Comparison of ENCODE assay signal across 8 mouse cellular contexts in genomic region chr17:25397804-25398519, GRCm38 (mm10). TPM values are rescaled to one million over a fixed set of nuclear protein-coding genes. Genes with fewer than 3 reads are reported as not detected.
DNase-seq lines count a peak whose midpoint lies in the region; ATAC-seq and TF ChIP-seq lines count a peak whose summit lies in the region.

No protein-coding gene starts in this region.

- H3K27ac ChIP-seq in bone marrow, adult 2 months (ENCODE audit: control insufficient read depth, insufficient read depth, low read depth, low read length, poor library complexity) = no peak overlapping the region
- no peak overlapping the region for H3K27ac ChIP-seq in embryonic facial prominence, embryonic 15.5 days (replicated peaks)
- no peak overlapping the region for H3K27ac ChIP-seq in heart, embryonic 12.5 days (ENCODE audit: poor library complexity, severe bottlenecking)
- no peak overlapping the region for H3K27ac ChIP-seq in kidney, embryonic 16.5 days (ENCODE audit: low read length)
- H3K27ac ChIP-seq in neural tube, embryonic 11.5 days (ENCODE audit: low read depth, low read length) = no peak overlapping the region
- H3K27ac ChIP-seq in stomach, embryonic 14.5 days (ENCODE audit: low read length) = no peak overlapping the region

- H3K4me3 ChIP-seq in bone marrow, adult 2 months (replicated peaks; ENCODE audit: control insufficient read depth, low read depth, low read length) = no peak overlapping the region
- H3K4me3 ChIP-seq in embryonic facial prominence, embryonic 15.5 days (replicated peaks) = no peak overlapping the region
- H3K4me3 ChIP-seq in heart, embryonic 12.5 days = no peak overlapping the region
- no peak overlapping the region for H3K4me3 ChIP-seq in kidney, embryonic 16.5 days (ENCODE audit: low read length)
- H3K4me3 ChIP-seq in neural tube, embryonic 11.5 days (ENCODE audit: low read depth, low read length) = no peak overlapping the region
- H3K4me3 ChIP-seq in stomach, embryonic 14.5 days (ENCODE audit: low read depth, low read length) = no peak overlapping the region

- H3K9me3 ChIP-seq in embryonic facial prominence, embryonic 15.5 days (replicated peaks) = no peaks in the 10 kb centered on the region
- no peaks in the 10 kb centered on the region for H3K9me3 ChIP-seq in heart, embryonic 12.5 days (replicated peaks)
- H3K9me3 ChIP-seq in kidney, embryonic 16.5 days (ENCODE audit: low read length) = no peaks in the 10 kb centered on the region
- no peaks in the 10 kb centered on the region for H3K9me3 ChIP-seq in neural tube, embryonic 11.5 days (ENCODE audit: control insufficient read depth, low read length)
- H3K9me3 ChIP-seq in stomach, embryonic 14.5 days (ENCODE audit: control insufficient read depth, low read depth, low read length) = no peaks in the 10 kb centered on the region

- H3K4me1 ChIP-seq in bone marrow, adult 2 months (ENCODE audit: control insufficient read depth, insufficient read depth, low read length) = no peaks in the 10 kb centered on the region
- H3K4me1 ChIP-seq in embryonic facial prominence, embryonic 15.5 days = peaks cover 10% of the 10 kb centered on the region; the same call in 1 of the 2 replicates
- H3K4me1 ChIP-seq in heart, embryonic 12.5 days (replicated peaks) = peaks cover 29% of the 10 kb centered on the region
- H3K4me1 ChIP-seq in kidney, embryonic 16.5 days (ENCODE audit: insufficient read depth, low read length) = peaks cover 13% of the 10 kb centered on the region
- H3K4me1 ChIP-seq in neural tube, embryonic 11.5 days (ENCODE audit: control insufficient read depth, insufficient read depth, low read length) = no peaks in the 10 kb centered on the region; the same call in 1 of the 2 replicates
- H3K4me1 ChIP-seq in stomach, embryonic 14.5 days (ENCODE audit: control insufficient read depth, insufficient read depth, low read length) = no peaks in the 10 kb centered on the region

- H3K27me3 ChIP-seq in embryonic facial prominence, embryonic 15.5 days = no peaks in the 10 kb centered on the region
- H3K27me3 ChIP-seq in heart, embryonic 12.5 days (replicated peaks) = no peaks in the 10 kb centered on the region
- no peaks in the 10 kb centered on the region for H3K27me3 ChIP-seq in kidney, embryonic 16.5 days (ENCODE audit: insufficient read depth, low read length)
- H3K27me3 ChIP-seq in neural tube, embryonic 11.5 days (ENCODE audit: control insufficient read depth, insufficient read depth, low read length) = no peaks in the 10 kb centered on the region
- no peaks in the 10 kb centered on the region for H3K27me3 ChIP-seq in stomach, embryonic 14.5 days (ENCODE audit: control insufficient read depth, insufficient read depth, low read length)

- peak; percentile 24; the same call in 1 of the 2 replicates for ATAC-seq in embryonic facial prominence, embryonic 15.5 days (ENCODE audit: insufficient number of reproducible peaks, low FRiP score, low TSS enrichment, low read depth)
- ATAC-seq in heart, embryonic 12.5 days (ENCODE audit: insufficient number of reproducible peaks, low FRiP score) = peak; percentile 27; the same call in 1 of the 2 replicates
- ATAC-seq in kidney, embryonic 16.5 days (ENCODE audit: low FRiP score, low TSS enrichment) = 0 out of 2 replicates have a peak, but pooled peaks have one; percentile 10
- peak; percentile 73 for ATAC-seq in neural tube, embryonic 11.5 days (ENCODE audit: insufficient read depth, low FRiP score, low TSS enrichment)
- 0 out of 2 replicates have a peak, but pooled peaks have one; percentile 3 for ATAC-seq in stomach, embryonic 14.5 days (ENCODE audit: insufficient number of reproducible peaks, insufficient read depth, low FRiP score, low read depth)

- WGBS in bone marrow, adult 2 months = 32% methylated on average over 14 of the region's 14 CpGs
- 33% methylated on average over 14 of the region's 14 CpGs for WGBS in embryonic facial prominence, embryonic 15.5 days
- 30% methylated on average over 14 of the region's 14 CpGs for WGBS in heart, embryonic 12.5 days
- 35% methylated on average over 14 of the region's 14 CpGs for WGBS in kidney, embryonic 16.5 days
- 43% methylated on average over 14 of the region's 14 CpGs for WGBS in neural tube, embryonic 11.5 days
- 34% methylated on average over 14 of the region's 14 CpGs for WGBS in stomach, embryonic 14.5 days

- TF ChIP-seq POLR2A in bone marrow, adult 2 months (IDR thresholded peaks at IDR 0.05; ENCODE audit: borderline replicate concordance, control insufficient read depth, low read depth, low read length) = no peak

- no peak overlapping the region for H3K9ac ChIP-seq in embryonic facial prominence, embryonic 15.5 days
- no peak overlapping the region for H3K9ac ChIP-seq in heart, embryonic 12.5 days
- no peak overlapping the region for H3K9ac ChIP-seq in kidney, embryonic 16.5 days (replicated peaks; ENCODE audit: low read length)
- H3K9ac ChIP-seq in neural tube, embryonic 11.5 days (ENCODE audit: low read length) = no peak overlapping the region
- no peak overlapping the region for H3K9ac ChIP-seq in stomach, embryonic 14.5 days (replicated peaks; ENCODE audit: low read depth, low read length)

- H3K36me3 ChIP-seq in embryonic facial prominence, embryonic 15.5 days = peaks cover 3% of the 10 kb centered on the region; the same call in 1 of the 2 replicates
- peaks cover 30% of the 10 kb centered on the region for H3K36me3 ChIP-seq in heart, embryonic 12.5 days
- H3K36me3 ChIP-seq in kidney, embryonic 16.5 days (ENCODE audit: insufficient read depth, low read length) = no peaks in the 10 kb centered on the region
- H3K36me3 ChIP-seq in neural tube, embryonic 11.5 days (ENCODE audit: control insufficient read depth, insufficient read depth, low read length) = no peaks in the 10 kb centered on the region; the same call in 1 of the 2 replicates
- no peaks in the 10 kb centered on the region; the same call in 1 of the 2 replicates for H3K36me3 ChIP-seq in stomach, embryonic 14.5 days (ENCODE audit: control insufficient read depth, insufficient read depth, low read length)

- peak; percentile 87 for TF ChIP-seq CTCF in bone marrow, adult 2 months (IDR thresholded peaks at IDR 0.05; ENCODE audit: control insufficient read depth, insufficient read depth, low read length)

- peak; percentile 80 for DNase-seq in B cell, adult 2 months
- peak; percentile 75 for DNase-seq in liver
- DNase-seq in neural tube, embryonic 11.5 days (ENCODE audit: low spot score) = peak; percentile 87

- H3K4me2 ChIP-seq in embryonic facial prominence, embryonic 15.5 days (replicated peaks) = no peak overlapping the region
- no peak overlapping the region for H3K4me2 ChIP-seq in heart, embryonic 12.5 days
- no peak overlapping the region for H3K4me2 ChIP-seq in kidney, embryonic 16.5 days (replicated peaks; ENCODE audit: low read depth, low read length)
- H3K4me2 ChIP-seq in neural tube, embryonic 11.5 days (ENCODE audit: low read depth) = no peak overlapping the region
- H3K4me2 ChIP-seq in stomach, embryonic 14.5 days (replicated peaks; ENCODE audit: low read depth, low read length) = no peak overlapping the region

RNA-seq across cellular contexts. Expression of gene Tpsg1, which starts 28.9 kb away (rescaled TPM):
- not detected in 2 replicates for polyA plus RNA-seq in bone marrow, adult 2 months (2011; ENCODE audit: insufficient read depth, insufficient read length, low replicate concordance, missing spikeins)
- polyA plus RNA-seq in embryonic facial prominence, embryonic 15.5 days (2015; fragmentation: Nextera tagmentation; extraction: Ambion mirVana) = 10.3 and 10.9 TPM in 2 replicates
- polyA plus RNA-seq in heart, embryonic 12.5 days (2016; fragmentation: Nextera tagmentation; extraction: Ambion mirVana) = not detected in 2 replicates
- polyA plus RNA-seq in kidney, embryonic 16.5 days (2015; fragmentation: Nextera tagmentation; extraction: Ambion mirVana) = 0.25 TPM in 1 of 2 replicates, not detected in the other
- polyA plus RNA-seq in neural tube, embryonic 11.5 days (2014; fragmentation: Nextera tagmentation; extraction: Ambion mirVana) = 0.37 and 0.46 TPM in 2 replicates
- 0.69 and 0.98 TPM in 2 replicates for polyA plus RNA-seq in stomach, embryonic 14.5 days (2014; fragmentation: Nextera tagmentation; extraction: Ambion mirVana)

RNA-seq across cellular contexts. Expression of gene Tpsb2, which starts 31.9 kb away (rescaled TPM):
- polyA plus RNA-seq in bone marrow, adult 2 months (2011; ENCODE audit: insufficient read depth, insufficient read length, low replicate concordance, missing spikeins) = not detected in 2 replicates
- polyA plus RNA-seq in embryonic facial prominence, embryonic 15.5 days (2015; fragmentation: Nextera tagmentation; extraction: Ambion mirVana) = 167 and 237 TPM in 2 replicates
- not detected in 2 replicates for polyA plus RNA-seq in heart, embryonic 12.5 days (2016; fragmentation: Nextera tagmentation; extraction: Ambion mirVana)
- 2.0 and 2.2 TPM in 2 replicates for polyA plus RNA-seq in kidney, embryonic 16.5 days (2015; fragmentation: Nextera tagmentation; extraction: Ambion mirVana)
- not detected in 2 replicates for polyA plus RNA-seq in neural tube, embryonic 11.5 days (2014; fragmentation: Nextera tagmentation; extraction: Ambion mirVana)
- 1.3 and 1.4 TPM in 2 replicates for polyA plus RNA-seq in stomach, embryonic 14.5 days (2014; fragmentation: Nextera tagmentation; extraction: Ambion mirVana)

RNA-seq across cellular contexts. Expression of gene Cacna1h, which starts 35.6 kb away (rescaled TPM):
- 2.0 and 5.2 TPM in 2 replicates for polyA plus RNA-seq in bone marrow, adult 2 months (2011; ENCODE audit: insufficient read depth, insufficient read length, low replicate concordance, missing spikeins)
- polyA plus RNA-seq in embryonic facial prominence, embryonic 15.5 days (2015; fragmentation: Nextera tagmentation; extraction: Ambion mirVana) = 4.3 and 5.7 TPM in 2 replicates
- polyA plus RNA-seq in heart, embryonic 12.5 days (2016; fragmentation: Nextera tagmentation; extraction: Ambion mirVana) = 13.5 and 16.3 TPM in 2 replicates
- 3.3 and 3.5 TPM in 2 replicates for polyA plus RNA-seq in kidney, embryonic 16.5 days (2015; fragmentation: Nextera tagmentation; extraction: Ambion mirVana)
- polyA plus RNA-seq in neural tube, embryonic 11.5 days (2014; fragmentation: Nextera tagmentation; extraction: Ambion mirVana) = 9.7 and 13.3 TPM in 2 replicates
- polyA plus RNA-seq in stomach, embryonic 14.5 days (2014; fragmentation: Nextera tagmentation; extraction: Ambion mirVana) = 6.1 and 6.6 TPM in 2 replicates

RNA-seq across cellular contexts. Expression of gene Tpsab1, which starts 52.6 kb away (rescaled TPM):
- polyA plus RNA-seq in bone marrow, adult 2 months (2011; ENCODE audit: insufficient read depth, insufficient read length, low replicate concordance, missing spikeins) = not detected in 2 replicates
- 4.1 and 6.2 TPM in 2 replicates for polyA plus RNA-seq in embryonic facial prominence, embryonic 15.5 days (2015; fragmentation: Nextera tagmentation; extraction: Ambion mirVana)
- polyA plus RNA-seq in heart, embryonic 12.5 days (2016; fragmentation: Nextera tagmentation; extraction: Ambion mirVana) = not detected in 2 replicates
- 0.36 and 0.49 TPM in 2 replicates for polyA plus RNA-seq in kidney, embryonic 16.5 days (2015; fragmentation: Nextera tagmentation; extraction: Ambion mirVana)
- polyA plus RNA-seq in neural tube, embryonic 11.5 days (2014; fragmentation: Nextera tagmentation; extraction: Ambion mirVana) = not detected in 2 replicates
- polyA plus RNA-seq in stomach, embryonic 14.5 days (2014; fragmentation: Nextera tagmentation; extraction: Ambion mirVana) = not detected in 2 replicates

RNA-seq across cellular contexts. Expression of gene Tekt4, which starts 56.5 kb away (rescaled TPM):
- not detected in 2 replicates for polyA plus RNA-seq in bone marrow, adult 2 months (2011; ENCODE audit: insufficient read depth, insufficient read length, low replicate concordance, missing spikeins)
- 3.5 and 6.2 TPM in 2 replicates for polyA plus RNA-seq in embryonic facial prominence, embryonic 15.5 days (2015; fragmentation: Nextera tagmentation; extraction: Ambion mirVana)
- 0.45 and 0.54 TPM in 2 replicates for polyA plus RNA-seq in heart, embryonic 12.5 days (2016; fragmentation: Nextera tagmentation; extraction: Ambion mirVana)
- not detected in 2 replicates for polyA plus RNA-seq in kidney, embryonic 16.5 days (2015; fragmentation: Nextera tagmentation; extraction: Ambion mirVana)
- polyA plus RNA-seq in neural tube, embryonic 11.5 days (2014; fragmentation: Nextera tagmentation; extraction: Ambion mirVana) = 0.25 and 0.46 TPM in 2 replicates
- not detected in 2 replicates for polyA plus RNA-seq in stomach, embryonic 14.5 days (2014; fragmentation: Nextera tagmentation; extraction: Ambion mirVana)

Comparison
In these comparisons a context has a peak if more than half of its experiments do, and no peak if none do; other contexts are left out.
1. ATAC-seq: peak in every context shown above with its lines; median percentile 73 in neural tube, embryonic 11.5 days; 27 in heart, embryonic 12.5 days; 24 in embryonic facial prominence, embryonic 15.5 days; 10 in kidney, embryonic 16.5 days; 3 in stomach, embryonic 14.5 days.
2. RNA of gene Tpsb2, which starts 31.9 kb away (polyA plus RNA-seq): 167 to 237 TPM in embryonic facial prominence, embryonic 15.5 days; 2.0 to 2.2 TPM in kidney, embryonic 16.5 days, 1.3 to 1.4 TPM in stomach, embryonic 14.5 days, not detected in bone marrow, adult 2 months, not detected in heart, embryonic 12.5 days and not detected in neural tube, embryonic 11.5 days; every median in the first group is over 10 times any median in the second.
3. Peak in every context shown above with its lines, with median percentiles within 50 percentile points of each other: DNase-seq.